Mouse (Mus musculus): ENCODE measurements around the gene Eif2ak1. TPM values are rescaled to one million over a fixed set of nuclear protein-coding genes. Genes with fewer than 3 reads are reported as not detected.

Eif2ak1 gene
- polyA plus RNA-seq, 1 experiment from 2014 or later: 42.8 TPM

- H3K4me3 ChIP-seq (ENCODE audit: low read depth, low read length): no peak overlapping the region
- ATAC-seq: no peak
- H3K4me2 ChIP-seq (ENCODE audit: low read length): no peak overlapping the region
- no peaks in the 10 kb centered on the region for H3K27me3 ChIP-seq (ENCODE audit: control insufficient read depth, insufficient read depth, low read depth, low read length)
- peaks cover 14% of the 10 kb centered on the region; the same call in 1 of the 2 replicates for H3K36me3 ChIP-seq (ENCODE audit: control insufficient read depth, insufficient read depth, low read length)
- no peak overlapping the region for H3K27ac ChIP-seq (ENCODE audit: low read length)
- H3K4me1 ChIP-seq (ENCODE audit: control insufficient read depth, insufficient read depth, low read length): peaks cover 1% of the 10 kb centered on the region; the same call in 1 of the 2 replicates
- no peaks in the 10 kb centered on the region for H3K9me3 ChIP-seq (replicated peaks; ENCODE audit: control insufficient read depth, low read length, poor library complexity, severe bottlenecking)
- H3K9ac ChIP-seq (ENCODE audit: low read depth, low read length): no peak overlapping the region
- 88% methylated on average over 9 of the region's 9 CpGs for WGBS
Measured at GRCm38 (mm10) chr5:143916221-143916620, 98.6 kb downstream of the Eif2ak1 start.

- 48% methylated on average over 5 of the region's 5 CpGs for WGBS
- H3K4me2 ChIP-seq (ENCODE audit: low read length): no peak overlapping the region
- no peak for ATAC-seq
- H3K9ac ChIP-seq (ENCODE audit: low read depth, low read length): no peak overlapping the region
- H3K4me1 ChIP-seq (ENCODE audit: control insufficient read depth, insufficient read depth, low read length): no peaks in the 10 kb centered on the region
- H3K9me3 ChIP-seq (replicated peaks; ENCODE audit: control insufficient read depth, low read length, poor library complexity, severe bottlenecking): no peaks in the 10 kb centered on the region
- no peaks in the 10 kb centered on the region for H3K27me3 ChIP-seq (ENCODE audit: control insufficient read depth, insufficient read depth, low read depth, low read length)
- no peak overlapping the region for H3K4me3 ChIP-seq (ENCODE audit: low read depth, low read length)
- H3K36me3 ChIP-seq (ENCODE audit: control insufficient read depth, insufficient read depth, low read length): peaks cover 15% of the 10 kb centered on the region
- H3K27ac ChIP-seq (ENCODE audit: low read length): no peak overlapping the region
Measured at GRCm38 (mm10) chr5:143917418-143917817, 99.8 kb downstream of the Eif2ak1 start.

- Histone ChIP-seq H3K4me1 (ENCODE audit: control insufficient read depth, insufficient read depth, low read length) (no peaks in the 10 kb centered on the region), H3K36me3 (ENCODE audit: control insufficient read depth, insufficient read depth, low read length) (peaks cover 18% of the 10 kb centered on the region)
- 97% methylated on average over 3 of the region's 3 CpGs for WGBS
Measured at GRCm38 (mm10) chr5:143918120-143918519, 100.5 kb downstream of the Eif2ak1 start.

GRCm38 (mm10) chr5:143924781-143925452 is 107.3 kb downstream of the Eif2ak1 start:
- H3K9ac ChIP-seq (ENCODE audit: low read depth, low read length): no peak overlapping the region
- no peak overlapping the region for H3K4me2 ChIP-seq (ENCODE audit: low read length)
- WGBS: 94% methylated on average over 6 of the region's 6 CpGs
- H3K9me3 ChIP-seq (replicated peaks; ENCODE audit: control insufficient read depth, low read length, poor library complexity, severe bottlenecking): no peaks in the 10 kb centered on the region
- no peaks in the 10 kb centered on the region for H3K27me3 ChIP-seq (ENCODE audit: control insufficient read depth, insufficient read depth, low read depth, low read length)
- H3K36me3 ChIP-seq (ENCODE audit: control insufficient read depth, insufficient read depth, low read length): peaks cover 37% of the 10 kb centered on the region
- no peak overlapping the region for H3K27ac ChIP-seq (ENCODE audit: low read length)
- H3K4me1 ChIP-seq (ENCODE audit: control insufficient read depth, insufficient read depth, low read length): no peaks in the 10 kb centered on the region
- H3K4me3 ChIP-seq (ENCODE audit: low read depth, low read length): no peak overlapping the region
- no peak for ATAC-seq

More at GRCm38 (mm10) chr5:143918120-143918519, 100.5 kb downstream of the Eif2ak1 start:
- H3K27me3 ChIP-seq (ENCODE audit: control insufficient read depth, insufficient read depth, low read depth, low read length): no peaks in the 10 kb centered on the region
- no peak for ATAC-seq
- no peak overlapping the region for H3K27ac ChIP-seq (ENCODE audit: low read length)
- H3K9ac ChIP-seq (ENCODE audit: low read depth, low read length): no peak overlapping the region
- H3K9me3 ChIP-seq (replicated peaks; ENCODE audit: control insufficient read depth, low read length, poor library complexity, severe bottlenecking): no peaks in the 10 kb centered on the region
- no peak overlapping the region for H3K4me3 ChIP-seq (ENCODE audit: low read depth, low read length)
- no peak overlapping the region for H3K4me2 ChIP-seq (ENCODE audit: low read length)

GRCm38 (mm10) chr5:143927875-143928274 is 110.3 kb downstream of the Eif2ak1 start, which contains the start of gene Gm42421:
Gm42421 (plus strand) TSS chr5:143928175.
- WGBS: 98% methylated on average over 8 of the region's 8 CpGs
- ATAC-seq: no peak
- Histone ChIP-seq H3K9me3 (replicated peaks; ENCODE audit: control insufficient read depth, low read length, poor library complexity, severe bottlenecking) (no peaks in the 10 kb centered on the region), H3K27me3 (ENCODE audit: control insufficient read depth, insufficient read depth, low read depth, low read length) (no peaks in the 10 kb centered on the region), H3K4me2 (ENCODE audit: low read length) (no peak within 1 kb of the TSS), H3K4me3 (ENCODE audit: low read depth, low read length) (no peak within 1 kb of the TSS), H3K27ac (ENCODE audit: low read length) (no peak within 1 kb of the TSS), H3K9ac (ENCODE audit: low read depth, low read length) (no peak within 1 kb of the TSS), H3K4me1 (ENCODE audit: control insufficient read depth, insufficient read depth, low read length) (0 out of 2 replicates have a peak, but pooled peaks cover 1% of the 10 kb centered on the region), H3K36me3 (ENCODE audit: control insufficient read depth, insufficient read depth, low read length) (peaks cover 35% of the 10 kb centered on the region)

GRCm38 (mm10) chr5:143929291-143929690 is 111.7 kb downstream of the Eif2ak1 start:
- no peak overlapping the region for H3K9ac ChIP-seq (ENCODE audit: low read depth, low read length)
- H3K27ac ChIP-seq (ENCODE audit: low read length): no peak overlapping the region
- ATAC-seq: no peak
- H3K4me1 ChIP-seq (ENCODE audit: control insufficient read depth, insufficient read depth, low read length): 0 out of 2 replicates have a peak, but pooled peaks cover 2% of the 10 kb centered on the region
- H3K27me3 ChIP-seq (ENCODE audit: control insufficient read depth, insufficient read depth, low read depth, low read length): no peaks in the 10 kb centered on the region
- WGBS: 94% methylated on average over 4 of the region's 4 CpGs
- no peak overlapping the region for H3K4me3 ChIP-seq (ENCODE audit: low read depth, low read length)
- H3K4me2 ChIP-seq (ENCODE audit: low read length): no peak overlapping the region
- peaks cover 30% of the 10 kb centered on the region for H3K36me3 ChIP-seq (ENCODE audit: control insufficient read depth, insufficient read depth, low read length)
- no peaks in the 10 kb centered on the region for H3K9me3 ChIP-seq (replicated peaks; ENCODE audit: control insufficient read depth, low read length, poor library complexity, severe bottlenecking)

- H3K9ac ChIP-seq (ENCODE audit: low read depth, low read length): no peak overlapping the region
- H3K36me3 ChIP-seq (ENCODE audit: control insufficient read depth, insufficient read depth, low read length): peaks cover 19% of the 10 kb centered on the region
- no peaks in the 10 kb centered on the region for H3K9me3 ChIP-seq (replicated peaks; ENCODE audit: control insufficient read depth, low read length, poor library complexity, severe bottlenecking)
- no peak overlapping the region for H3K4me3 ChIP-seq (ENCODE audit: low read depth, low read length)
- 96% methylated on average over 12 of the region's 12 CpGs for WGBS
- H3K27me3 ChIP-seq (ENCODE audit: control insufficient read depth, insufficient read depth, low read depth, low read length): no peaks in the 10 kb centered on the region
- ATAC-seq: no peak
- H3K4me2 ChIP-seq (ENCODE audit: low read length): no peak overlapping the region
- H3K4me1 ChIP-seq (ENCODE audit: control insufficient read depth, insufficient read depth, low read length): 0 out of 2 replicates have a peak, but pooled peaks cover 2% of the 10 kb centered on the region
- H3K27ac ChIP-seq (ENCODE audit: low read length): no peak overlapping the region
Measured at GRCm38 (mm10) chr5:143930656-143931055, 113.1 kb downstream of the Eif2ak1 start.

GRCm38 (mm10) chr5:143931863-143932580 is 114.4 kb downstream of the Eif2ak1 start:
- H3K4me1 ChIP-seq (ENCODE audit: control insufficient read depth, insufficient read depth, low read length): 0 out of 2 replicates have a peak, but pooled peaks cover 2% of the 10 kb centered on the region
- WGBS: 88% methylated on average over 6 of the region's 6 CpGs
- no peak overlapping the region for H3K9ac ChIP-seq (ENCODE audit: low read depth, low read length)
- no peak overlapping the region for H3K27ac ChIP-seq (ENCODE audit: low read length)
- no peaks in the 10 kb centered on the region for H3K9me3 ChIP-seq (replicated peaks; ENCODE audit: control insufficient read depth, low read length, poor library complexity, severe bottlenecking)
- H3K36me3 ChIP-seq (ENCODE audit: control insufficient read depth, insufficient read depth, low read length): peaks cover 12% of the 10 kb centered on the region
- no peak for ATAC-seq
- H3K4me3 ChIP-seq (ENCODE audit: low read depth, low read length): no peak overlapping the region
- no peak overlapping the region for H3K4me2 ChIP-seq (ENCODE audit: low read length)
- H3K27me3 ChIP-seq (ENCODE audit: control insufficient read depth, insufficient read depth, low read depth, low read length): no peaks in the 10 kb centered on the region

- Histone ChIP-seq H3K27ac (ENCODE audit: low read length) (no peak within 1 kb of the TSS), H3K4me3 (ENCODE audit: low read depth, low read length) (0 out of 2 replicates have a peak within 1 kb of the TSS, but pooled peaks have one; percentile 5), H3K36me3 (ENCODE audit: control insufficient read depth, insufficient read depth, low read length) (peaks cover 12% of the 10 kb centered on the region), H3K9me3 (replicated peaks; ENCODE audit: control insufficient read depth, low read length, poor library complexity, severe bottlenecking) (no peaks in the 10 kb centered on the region), H3K4me2 (ENCODE audit: low read length) (peak within 1 kb of the TSS; percentile 31), H3K27me3 (ENCODE audit: control insufficient read depth, insufficient read depth, low read depth, low read length) (no peaks in the 10 kb centered on the region), H3K4me1 (ENCODE audit: control insufficient read depth, insufficient read depth, low read length) (0 out of 2 replicates have a peak, but pooled peaks cover 2% of the 10 kb centered on the region), H3K9ac (ENCODE audit: low read depth, low read length) (no peak within 1 kb of the TSS)
- 13% methylated on average over 8 of the region's 8 CpGs for WGBS
- ATAC-seq: no peak
Measured at GRCm38 (mm10) chr5:143932831-143933230, 115.2 kb downstream of the Eif2ak1 start, which contains the start of gene Rsph10b. Rsph10b (plus strand) TSS chr5:143933035.
